Mouse (Mus musculus) C2C12 (cell line): ENCODE results near the gene Tti1.

Experiments used
- CTCF ChIP-seq: IDR thresholded peaks from one replicate; pipeline ENCODE4 v1.5.1; 2011; ENCODE audit not compliant: control insufficient read depth, insufficient read depth, insufficient read length
- USF1 ChIP-seq: IDR thresholded peaks from one replicate; pipeline ENCODE4 v1.6.1; 2011; ENCODE audit warnings: low read depth, mild to moderate bottlenecking, control low read depth, moderate library complexity

DNA sequence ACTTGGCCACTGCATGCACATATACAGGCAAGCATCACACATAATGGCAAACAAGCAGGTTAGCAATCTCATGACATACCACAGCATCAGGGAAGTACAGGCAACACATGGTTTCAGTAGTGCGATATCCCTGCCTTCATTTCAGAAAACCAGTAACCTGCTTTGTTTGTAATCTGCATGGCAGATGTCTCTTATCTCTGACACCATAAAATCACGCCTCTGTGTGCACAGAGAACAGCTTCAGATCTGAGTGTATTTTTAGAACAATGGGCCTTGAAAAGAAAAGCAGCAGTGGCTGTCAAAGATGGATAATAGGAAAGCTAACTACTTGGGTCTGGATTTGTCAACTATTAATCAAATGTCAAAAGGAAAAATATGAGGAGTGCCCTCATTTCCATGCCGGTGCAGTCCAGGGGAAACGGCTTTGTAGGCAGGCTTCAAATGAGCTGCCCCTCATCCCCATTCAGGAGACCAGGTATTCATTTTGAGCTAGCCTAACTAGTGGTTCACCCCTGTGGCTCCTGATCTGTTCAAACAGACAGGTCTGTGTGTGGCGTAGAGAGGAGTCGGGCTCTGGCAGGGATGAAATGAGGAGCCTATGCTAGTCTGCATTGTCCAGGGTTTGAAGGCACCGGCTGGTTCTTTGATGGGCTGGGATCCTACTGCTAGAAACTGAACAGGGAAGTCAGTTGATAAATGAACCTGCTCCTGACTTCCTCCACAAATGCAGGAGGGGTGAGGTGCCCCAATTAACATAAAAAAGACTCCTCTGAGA is 39.6 kb downstream of the Tti1 start:
- TF ChIP-seq CTCF: no peak
- no peak for TF ChIP-seq USF1
